Mouse (Mus musculus) megakaryocyte, embryonic 14.5 days (primary cell): ENCODE data around the gene Krt39.

Experiments
- FLI1 ChIP-seq: IDR thresholded peaks from 2 replicates; pipeline ENCODE4 v1.6.1; 2012; ENCODE audit warnings: low read length, inconsistent platforms, mixed read lengths
- GATA1 ChIP-seq: IDR thresholded peaks from 3 replicates; pipeline ENCODE4 v1.6.1; 2012; ENCODE audit warnings: mixed read lengths, low read length, inconsistent platforms, borderline replicate concordance

DNA sequence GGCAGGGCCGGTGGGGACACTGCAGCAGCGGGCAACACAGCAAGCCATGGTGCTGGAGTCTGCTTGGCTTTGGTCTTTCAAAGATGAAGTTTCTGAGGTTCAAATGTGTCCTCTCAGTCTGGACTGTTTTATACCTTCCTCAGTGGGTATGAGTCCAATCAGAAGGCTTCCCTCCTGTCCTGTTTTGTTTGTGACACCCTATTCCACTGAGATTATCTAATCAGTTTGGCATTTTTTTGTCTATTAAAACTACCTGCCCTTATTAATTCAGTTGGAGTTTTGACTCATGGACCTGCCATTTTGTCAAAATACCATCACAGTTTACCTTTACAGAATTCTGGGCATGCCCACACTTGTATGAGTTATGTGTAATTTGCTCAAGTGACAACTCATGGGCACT lies 35.6 kb upstream of the Krt39 start, which contains the start of gene Krtap3-2:
- no peak for TF ChIP-seq GATA1
- no peak for TF ChIP-seq FLI1
